Mouse (Mus musculus): ENCODE measurements around the gene Mtch1. TPM values are rescaled to one million over a fixed set of nuclear protein-coding genes. Genes with fewer than 3 reads are reported as not detected.

Mtch1 gene
- total and polyA plus RNA-seq, 3 experiments: 143 to 233 (median 147) TPM

DNA sequence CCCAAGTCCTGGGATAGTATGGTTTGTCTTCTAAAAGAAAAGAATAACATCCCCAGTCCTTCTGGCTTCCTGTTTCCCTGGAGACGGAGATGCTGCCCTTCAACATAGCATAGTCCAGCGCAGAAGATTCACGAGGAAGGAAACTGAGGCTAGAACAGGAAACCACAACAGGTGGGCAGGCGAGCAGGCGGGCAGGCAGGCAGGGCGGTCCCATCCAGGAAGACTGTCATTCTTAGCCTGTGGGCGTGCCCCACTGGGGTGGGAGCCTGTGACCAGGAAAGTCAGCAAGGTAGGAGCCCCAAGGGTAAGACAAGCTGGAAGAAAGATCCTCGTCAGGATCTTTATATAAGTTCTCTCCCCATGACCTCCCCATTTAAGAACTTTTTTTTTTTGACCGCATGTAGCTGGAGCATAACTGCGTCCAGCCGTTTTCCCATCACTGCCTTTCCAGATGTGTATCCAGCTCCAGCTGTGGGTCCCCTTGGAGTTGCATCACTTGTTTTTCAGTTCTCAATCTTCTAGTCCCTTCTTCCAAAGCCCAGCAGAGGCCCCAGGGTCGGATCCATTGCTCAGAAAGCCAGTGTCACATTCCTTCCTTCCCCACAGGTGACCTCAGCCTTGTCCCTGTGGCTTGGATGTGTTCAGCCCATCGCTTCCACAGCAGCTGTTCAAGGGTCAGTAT is 43.2 kb downstream of the Mtch1 start:
- H3K27ac ChIP-seq (ENCODE audit: control insufficient read depth, low read depth, low read length): no peak overlapping the region
- H3K9me3 ChIP-seq (replicated peaks; ENCODE audit: insufficient read depth, low read length): no peaks in the 10 kb centered on the region
- H3K9ac ChIP-seq (ENCODE audit: control insufficient read depth, low read depth, low read length, poor library complexity, severe bottlenecking): no peak overlapping the region
- H3K4me3 ChIP-seq (ENCODE audit: control insufficient read depth in 1 of 2, insufficient read depth in 1 of 2, low read depth in 2 of 2, low read length in 2 of 2): no peak overlapping the region
- peaks cover 0 to 4% of the 10 kb centered on the region in 2 experiments; a peak in 2 of 4 replicates for H3K36me3 ChIP-seq (ENCODE audit: control insufficient read depth in 1 of 2, insufficient read depth in 2 of 2, low read length in 2 of 2)
- DNase-seq (ENCODE audit: low read depth, low spot score): no peak
- H3K4me1 ChIP-seq (ENCODE audit: control insufficient read depth in 1 of 2, insufficient read depth in 2 of 2, low read length in 2 of 2): no peaks in the 10 kb centered on the region
- H3K79me2 ChIP-seq (ENCODE audit: control insufficient read depth, insufficient read depth, low read length, poor library complexity): no peaks in the 10 kb centered on the region
- TF ChIP-seq CHD2 (IDR thresholded peaks at IDR 0.05; ENCODE audit: low read length) (no peak), POLR2A (IDR thresholded peaks at IDR 0.05; ENCODE audit: control insufficient read depth in 1 of 2, insufficient read depth in 1 of 2, low read depth in 1 of 2, low read length in 2 of 2, poor library complexity in 1 of 2) (no peak), E2F4 (IDR thresholded peaks at IDR 0.05; ENCODE audit: borderline replicate concordance, low read depth, low read length) (no peak), SMC3 (IDR thresholded peaks at IDR 0.05; ENCODE audit: low read depth, low read length) (no peak), TBP (IDR thresholded peaks at IDR 0.05; ENCODE audit: low read depth, low read length) (no peak), POLR2AphosphoS2 (IDR thresholded peaks at IDR 0.05; ENCODE audit: low read length) (no peak; the same call in 1 of the 2 replicates), USF1 (IDR thresholded peaks at IDR 0.05; ENCODE audit: low read depth, low read length) (no peak), EP300 (IDR thresholded peaks at IDR 0.05; ENCODE audit: low read depth in 1 of 2, low read length in 2 of 2) (no peak), ZNF384 (IDR thresholded peaks at IDR 0.05; ENCODE audit: low read depth, low read length) (no peak), MXI1 (IDR thresholded peaks at IDR 0.05; ENCODE audit: low read depth, low read length) (no peak)
- H3K27me3 ChIP-seq (ENCODE audit: control insufficient read depth in 1 of 2, insufficient read depth in 2 of 2, low read length in 2 of 2): no peaks in the 10 kb centered on the region

GRCm38 (mm10) chr17:29303856-29304255 is 43.9 kb downstream of the Mtch1 start:
- Histone ChIP-seq H3K79me2 (ENCODE audit: control insufficient read depth, insufficient read depth, low read length, poor library complexity) (no peaks in the 10 kb centered on the region), H3K4me3 (ENCODE audit: control insufficient read depth in 1 of 2, insufficient read depth in 1 of 2, low read depth in 2 of 2, low read length in 2 of 2) (no peak overlapping the region), H3K27ac (ENCODE audit: control insufficient read depth, low read depth, low read length) (no peak overlapping the region), H3K36me3 (ENCODE audit: control insufficient read depth in 1 of 2, insufficient read depth in 2 of 2, low read length in 2 of 2) (peaks cover 0 to 4% of the 10 kb centered on the region in 2 experiments; a peak in 2 of 4 replicates), H3K9me3 (replicated peaks; ENCODE audit: insufficient read depth, low read length) (no peaks in the 10 kb centered on the region), H3K4me1 (ENCODE audit: control insufficient read depth in 1 of 2, insufficient read depth in 2 of 2, low read length in 2 of 2) (no peaks in the 10 kb centered on the region), H3K27me3 (ENCODE audit: control insufficient read depth in 1 of 2, insufficient read depth in 2 of 2, low read length in 2 of 2) (no peaks in the 10 kb centered on the region), H3K9ac (ENCODE audit: control insufficient read depth, low read depth, low read length, poor library complexity, severe bottlenecking) (no peak overlapping the region)
- no peak for DNase-seq (ENCODE audit: low read depth, low spot score)
- TF ChIP-seq NRF1 (IDR thresholded peaks at IDR 0.05; ENCODE audit: insufficient read depth, low read depth, low read length, poor library complexity, severe bottlenecking): no peak
- TF ChIP-seq ZC3H11A (IDR thresholded peaks at IDR 0.05; ENCODE audit: low read depth, low read length): no peak
- TF ChIP-seq BHLHE40 (IDR thresholded peaks at IDR 0.05; ENCODE audit: borderline replicate concordance, low read depth, low read length): no peak
- TF ChIP-seq RAD21 (IDR thresholded peaks at IDR 0.05; ENCODE audit: low read depth, low read length): no peak

- no peaks in the 10 kb centered on the region for H3K4me1 ChIP-seq (ENCODE audit: control insufficient read depth in 1 of 2, insufficient read depth in 2 of 2, low read length in 2 of 2)
- H3K27ac ChIP-seq (ENCODE audit: control insufficient read depth, low read depth, low read length): no peak overlapping the region
- H3K27me3 ChIP-seq (ENCODE audit: control insufficient read depth in 1 of 2, insufficient read depth in 2 of 2, low read length in 2 of 2): no peaks in the 10 kb centered on the region
- no peak overlapping the region for H3K9ac ChIP-seq (ENCODE audit: control insufficient read depth, low read depth, low read length, poor library complexity, severe bottlenecking)
- no peak for DNase-seq (ENCODE audit: low read depth, low spot score)
- H3K79me2 ChIP-seq (ENCODE audit: control insufficient read depth, insufficient read depth, low read length, poor library complexity): no peaks in the 10 kb centered on the region
- TF ChIP-seq RCOR1 (IDR thresholded peaks at IDR 0.05; ENCODE audit: low read depth, low read length) (no peak), CTCF (IDR thresholded peaks at IDR 0.05 in 2 of 3, conservative IDR thresholded peaks at IDR 0.05 in 1 of 3; ENCODE audit: control insufficient read depth in 1 of 3, insufficient read depth in 1 of 3, low read depth in 2 of 3, low read length in 3 of 3, poor library complexity in 1 of 3, severe bottlenecking in 1 of 3) (0 out of 6 replicates have a peak, but pooled peaks of 1 of the 3 experiments have one; percentile 11)
- no peak overlapping the region for H3K4me3 ChIP-seq (ENCODE audit: control insufficient read depth in 1 of 2, insufficient read depth in 1 of 2, low read depth in 2 of 2, low read length in 2 of 2)
- peaks cover 0 to 6% of the 10 kb centered on the region in 2 experiments; a peak in 2 of 4 replicates for H3K36me3 ChIP-seq (ENCODE audit: control insufficient read depth in 1 of 2, insufficient read depth in 2 of 2, low read length in 2 of 2)
- H3K9me3 ChIP-seq (replicated peaks; ENCODE audit: insufficient read depth, low read length): no peaks in the 10 kb centered on the region
Observed at GRCm38 (mm10) chr17:29303087-29303486, 44.6 kb downstream of the Mtch1 start.
